Mouse (Mus musculus) cerebellum, postnatal 10 days (tissue): Measurements from ENCODE around the gene Fam167b.

Source experiments
- DNase-seq, 2 experiments: peaks; one replicate each; pipeline ENCODE4 v3.0.0; 2021; ENCODE audit warnings: mixed read lengths in 2 of 2

The Fam167b gene

DNA sequence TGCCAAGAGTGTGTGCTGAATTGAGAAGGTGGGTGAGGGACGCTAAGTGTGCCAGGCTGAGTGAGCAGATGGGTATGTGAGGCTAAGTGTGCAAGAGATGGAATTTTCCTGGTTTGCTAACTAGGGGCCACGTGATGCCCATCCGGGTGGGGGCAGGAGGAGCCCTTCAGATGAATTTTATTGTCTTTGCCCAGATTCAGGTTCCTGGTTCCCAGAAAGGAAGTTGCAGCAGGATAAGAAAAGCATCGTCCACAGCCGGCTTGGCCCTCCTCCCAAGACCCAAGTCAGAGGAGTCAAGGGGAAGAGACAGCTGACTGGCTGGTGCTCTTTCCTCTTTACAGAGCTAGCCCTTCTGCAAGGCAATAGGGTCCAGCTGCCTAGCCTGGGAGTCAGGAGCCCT is at the start of gene Fam167b:
Gene Fam167b (minus strand): TSS at position 84 of the 400 bp plus-strand sequence.
- no peak for DNase-seq

DNA sequence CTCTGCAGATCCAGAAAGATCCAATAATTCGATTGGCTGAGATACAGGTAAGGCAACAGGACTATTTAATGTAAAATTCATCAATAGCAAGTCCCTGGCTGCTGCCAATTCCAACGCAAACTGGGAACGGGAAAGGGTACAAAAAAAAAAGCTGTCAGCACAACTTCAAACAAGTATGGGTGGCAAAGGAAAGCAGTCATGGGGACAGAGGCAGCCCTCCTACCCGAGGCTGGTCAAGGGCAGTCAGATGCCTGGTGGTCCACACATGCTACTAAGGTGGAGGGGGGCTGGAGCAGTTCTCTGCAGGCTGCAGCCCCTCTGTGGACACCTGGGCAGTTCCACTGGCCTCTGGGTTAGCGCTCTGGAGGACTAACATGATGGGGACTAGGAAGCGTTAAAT is 47.7 kb upstream of the Fam167b start:
- no peak for DNase-seq

DNA sequence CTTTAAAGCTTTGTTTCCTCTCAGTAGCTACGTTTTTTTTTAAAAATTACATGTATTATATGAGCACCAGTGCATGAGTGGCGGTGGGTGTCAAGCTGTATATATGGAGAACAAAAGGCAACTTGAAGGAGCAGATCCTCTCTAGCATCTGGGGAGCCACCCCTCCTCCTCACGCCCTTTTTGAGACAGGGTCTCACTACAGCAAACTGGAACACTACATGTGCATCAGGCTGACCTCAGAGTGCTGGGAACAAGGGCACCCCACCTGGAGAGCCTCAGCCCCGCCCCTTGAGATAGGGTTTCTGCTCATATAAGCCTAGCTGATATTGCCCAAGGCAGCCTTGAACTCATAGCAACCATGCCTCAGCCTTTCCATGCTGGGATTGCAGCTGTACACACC is 47.1 kb upstream of the Fam167b start:
- DNase-seq: no peak

DNA sequence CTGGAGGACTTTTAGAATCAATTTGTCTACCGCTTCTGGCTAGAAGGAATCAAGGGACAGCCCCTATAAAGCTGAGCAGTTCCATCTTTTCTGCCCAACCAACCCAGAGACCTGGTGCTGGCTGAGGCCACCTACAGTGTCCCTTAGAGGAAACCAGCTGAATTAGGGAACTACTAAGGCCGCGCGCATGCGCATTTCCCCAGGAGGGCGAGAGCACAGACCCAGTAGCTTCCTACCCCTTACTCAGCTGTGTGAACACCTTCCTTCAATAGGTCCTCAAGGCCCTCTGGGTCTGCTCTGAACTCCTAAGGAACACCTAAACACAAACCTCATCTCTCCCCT is 46.7 kb upstream of the Fam167b start:
- peak; percentile 66 to 70 for DNase-seq

DNA sequence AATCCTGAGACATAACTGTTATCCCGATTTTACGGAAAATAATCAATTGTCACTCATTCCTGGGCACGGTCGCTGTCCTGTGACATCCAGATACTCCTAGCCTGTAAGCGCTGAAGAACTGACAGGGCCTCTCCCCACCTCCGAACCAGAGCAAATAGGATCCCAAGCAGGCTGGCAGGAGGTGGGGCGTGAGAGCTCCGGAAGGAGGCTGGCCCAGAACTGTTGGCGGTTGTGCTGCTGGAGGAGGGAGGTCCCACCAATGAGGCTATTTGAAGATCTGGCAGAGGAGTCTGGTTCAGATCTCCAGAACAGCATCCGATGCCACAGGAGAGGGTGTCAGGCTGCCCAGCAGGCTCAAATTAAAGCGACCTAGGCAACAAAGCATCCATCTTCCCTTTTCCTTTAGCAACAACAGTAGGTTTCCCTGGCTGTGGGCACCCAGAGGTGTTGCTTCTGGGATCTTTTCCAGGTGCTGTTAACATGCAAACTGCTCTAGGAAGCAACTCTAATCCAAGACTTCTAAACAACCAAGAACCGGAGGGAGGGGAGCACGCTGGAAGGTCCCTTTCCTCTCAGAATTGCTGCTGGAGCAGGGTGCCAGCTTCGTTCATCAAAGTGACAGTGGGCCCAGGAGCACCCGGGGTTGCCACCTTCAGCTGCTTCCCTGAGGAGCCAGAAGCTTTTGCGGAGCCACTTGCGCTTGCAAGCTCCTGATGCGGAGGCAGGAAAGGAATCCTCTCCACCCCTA is 46.1 kb upstream of the Fam167b start:
- peak; percentile 88 to 93 for DNase-seq

DNA sequence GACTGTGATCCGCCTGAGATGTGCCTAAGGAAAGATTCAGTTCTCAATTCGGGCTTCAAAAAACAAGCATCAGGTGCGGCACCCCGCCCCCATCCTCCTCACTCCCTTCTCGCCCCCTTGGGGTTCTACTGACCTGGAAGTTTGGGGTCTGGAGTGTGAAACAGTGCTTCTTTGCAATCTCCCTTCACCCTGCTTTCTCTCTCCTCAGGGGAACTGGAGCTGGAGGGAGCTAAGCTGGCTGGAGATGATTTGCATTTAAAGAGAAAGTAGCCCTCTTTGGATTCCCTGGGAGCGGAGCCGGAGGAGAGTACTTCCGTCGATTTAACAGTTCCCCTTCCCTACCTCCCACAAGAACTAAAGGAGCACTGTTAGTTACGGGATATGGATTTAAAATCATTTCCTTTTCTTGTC is 45.3 kb upstream of the Fam167b start, which contains the start of gene Ccdc28b:
Gene Ccdc28b (minus strand): TSS at position 267 of the 411 bp plus-strand sequence.
- DNase-seq: peak; percentile 65 to 76

DNA sequence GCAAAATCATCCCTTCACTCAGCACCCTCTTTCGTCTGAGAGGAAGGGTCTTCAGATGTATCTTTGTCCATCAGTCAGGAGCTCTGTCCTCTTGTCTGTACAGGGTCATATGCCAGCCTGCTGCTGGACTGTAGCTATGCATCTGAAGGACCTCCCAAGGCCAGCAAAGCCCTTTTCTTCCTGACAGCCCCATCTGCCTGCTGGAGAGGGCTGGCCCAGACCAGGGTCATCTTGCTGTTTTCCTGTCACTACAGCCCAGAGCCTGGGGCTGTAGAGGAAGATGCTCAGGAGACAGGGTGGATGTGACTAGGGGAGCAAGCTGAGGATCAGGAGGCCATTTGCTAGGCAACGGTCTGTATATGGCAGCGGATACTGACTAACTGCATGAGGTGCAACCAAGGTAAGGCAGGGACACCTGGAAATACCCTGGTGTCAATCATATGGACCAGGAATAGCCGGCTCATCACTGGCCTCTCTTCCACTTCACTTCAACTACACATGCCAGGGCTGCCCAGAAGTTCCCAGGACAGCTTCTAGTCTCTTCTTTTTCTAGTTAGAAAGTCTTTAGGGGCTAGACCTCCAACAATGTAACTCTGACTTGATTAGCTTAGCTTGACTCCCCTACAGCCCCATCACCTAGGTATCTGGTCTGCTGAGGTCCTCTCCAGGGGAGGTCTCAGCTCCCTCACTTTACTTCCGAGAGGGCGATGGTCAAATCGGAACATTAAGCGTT is 44.6 kb upstream of the Fam167b start:
- peak; percentile 41 to 55 for DNase-seq

DNA sequence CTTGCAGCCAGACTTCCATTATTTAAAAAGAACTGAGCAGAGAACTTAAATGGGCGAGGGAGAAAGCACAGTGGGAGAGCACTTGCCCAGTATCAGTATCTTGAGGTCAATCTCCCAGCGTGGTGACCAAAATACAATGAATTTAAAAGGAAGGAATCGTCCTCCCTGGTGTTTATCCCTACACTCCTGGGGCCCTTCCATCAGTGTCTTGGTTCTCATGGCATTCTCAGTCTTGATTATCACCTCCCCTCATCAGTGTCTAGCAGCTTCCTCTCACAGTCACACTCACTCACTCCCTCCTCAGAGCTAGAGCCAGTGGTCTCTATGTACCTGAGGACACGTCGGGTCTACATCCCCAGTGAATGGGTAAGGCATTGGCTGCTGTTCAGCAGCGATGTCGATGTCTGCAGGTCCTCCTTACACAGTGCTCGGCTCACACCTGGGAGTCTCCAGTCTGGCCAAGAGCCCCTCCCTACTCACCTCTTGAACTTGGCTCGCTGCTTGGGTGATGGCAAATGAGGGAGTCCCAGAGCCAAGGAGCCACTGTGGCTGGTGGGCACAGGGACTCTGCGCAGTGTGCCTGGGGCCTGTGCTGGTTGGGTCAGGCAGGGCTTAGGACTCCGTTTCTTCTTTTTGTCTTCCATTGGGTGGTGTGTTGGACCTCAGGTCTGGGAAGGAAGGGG is 43.9 kb upstream of the Fam167b start:
- peak; percentile 45 to 51 for DNase-seq

DNA sequence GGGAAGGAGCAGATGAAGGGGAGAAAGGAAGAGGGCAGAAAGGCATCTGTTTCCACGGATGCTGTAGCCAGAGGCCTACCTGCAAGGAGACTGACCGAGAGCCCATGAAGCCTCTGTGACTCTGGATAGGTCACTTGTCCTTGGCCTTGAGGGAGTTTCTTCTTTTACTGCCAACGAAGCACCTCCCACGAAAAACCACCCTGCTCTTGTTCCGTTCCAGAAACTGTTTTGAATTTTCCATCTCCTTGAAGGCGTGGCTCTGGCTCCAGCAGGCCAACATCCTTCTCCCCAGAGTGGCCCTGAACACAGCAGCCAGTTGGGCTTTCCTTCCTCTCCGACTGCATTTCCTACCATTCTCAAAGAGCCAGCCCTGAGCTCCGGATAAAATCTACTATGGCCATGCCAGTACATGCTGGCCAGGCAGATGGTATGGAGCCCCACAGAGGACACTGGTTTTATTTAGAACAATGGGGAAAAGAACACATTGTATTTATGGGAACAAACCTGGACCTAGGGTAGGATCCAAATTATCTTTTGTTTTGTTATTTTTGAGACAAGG is 43.0 kb upstream of the Fam167b start:
- DNase-seq: peak; percentile 42 to 47

DNA sequence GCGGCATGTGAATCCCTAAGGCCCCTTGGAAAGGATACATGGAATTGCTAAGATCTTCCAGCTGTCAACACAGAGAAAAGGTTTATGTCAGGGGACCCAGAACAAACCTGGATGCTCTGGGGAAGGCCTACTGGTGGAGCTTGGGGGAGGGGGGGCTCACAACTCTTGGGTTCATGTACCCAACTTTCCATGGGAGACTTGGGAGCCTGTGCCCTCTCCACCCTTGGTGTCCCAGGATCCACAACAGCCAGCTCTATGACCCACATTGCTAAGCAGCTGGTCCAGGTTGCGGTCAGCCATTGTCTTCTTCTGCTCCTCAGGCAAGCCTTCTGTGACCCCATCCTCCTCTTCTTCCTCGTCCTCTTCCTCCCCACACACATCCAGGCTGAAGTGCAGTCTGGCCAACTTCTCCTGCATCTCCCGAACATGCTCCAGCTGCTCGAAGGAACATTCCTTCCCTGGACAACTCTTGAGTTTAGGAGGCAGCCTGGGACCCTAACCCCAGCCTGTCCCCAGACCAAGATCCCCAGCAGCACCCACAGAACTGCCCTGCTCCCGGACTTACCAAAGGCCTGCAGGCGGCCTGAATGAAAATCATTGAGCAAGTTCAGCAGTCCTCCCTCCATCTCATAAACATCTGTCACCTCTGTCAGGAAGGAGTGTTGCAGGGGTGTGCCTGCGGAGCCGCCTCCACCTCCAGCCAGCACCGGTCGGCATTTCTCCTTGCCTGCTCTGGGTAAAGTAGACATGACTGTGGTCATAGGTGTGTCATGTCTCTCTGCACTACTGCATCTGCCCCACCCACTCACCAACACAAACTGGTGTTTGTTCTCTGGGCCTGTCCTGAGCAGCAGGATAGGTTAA is 42.3 kb upstream of the Fam167b start:
- no peak for DNase-seq

DNA sequence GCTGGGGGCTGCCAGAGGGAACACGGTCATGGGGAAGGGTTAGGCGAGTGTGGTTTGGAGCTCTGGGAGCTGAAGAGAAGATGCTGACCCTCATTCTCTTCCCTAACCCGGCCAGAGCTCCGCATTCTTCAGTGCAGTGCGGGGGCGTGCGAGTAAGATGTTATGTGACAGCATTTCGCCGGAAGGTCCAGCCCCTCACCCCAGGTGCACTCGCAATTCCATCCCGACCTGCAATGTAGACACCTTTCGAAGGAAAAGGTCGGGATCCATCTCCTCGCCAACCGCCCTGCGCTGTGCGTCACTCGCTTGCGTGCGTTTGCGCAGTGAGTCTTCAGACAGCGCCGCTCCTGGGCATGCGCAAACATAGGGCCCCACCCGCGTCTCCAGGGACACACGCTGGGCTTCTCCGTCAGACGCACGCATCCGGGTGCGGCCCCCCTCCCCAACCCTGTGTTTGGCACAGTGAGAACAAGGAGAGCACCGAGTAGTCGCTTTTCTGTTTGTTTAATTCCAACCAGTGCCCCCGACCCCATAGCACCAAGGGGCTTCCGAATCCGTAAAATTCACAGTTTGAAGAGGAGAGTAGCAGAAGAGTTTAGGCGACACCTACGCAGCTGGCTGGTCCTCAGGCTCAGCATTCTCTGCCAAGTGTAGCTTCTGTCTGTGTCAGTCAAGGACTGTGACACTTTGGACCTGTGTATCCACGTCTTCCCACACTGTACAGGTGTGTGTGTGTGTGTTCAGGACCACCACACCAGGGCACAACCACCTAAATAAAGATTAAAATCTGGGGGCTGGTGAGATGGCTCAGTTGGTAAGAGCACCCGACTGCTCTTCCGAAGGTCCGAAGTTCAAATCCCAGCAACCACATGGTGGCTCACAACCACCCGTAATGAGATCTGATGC is 40.7 kb upstream of the Fam167b start, which contains the start of gene Iqcc:
Gene Iqcc (minus strand): TSS at position 314 of the 906 bp plus-strand sequence.
- DNase-seq: peak; percentile 97 to 98

DNA sequence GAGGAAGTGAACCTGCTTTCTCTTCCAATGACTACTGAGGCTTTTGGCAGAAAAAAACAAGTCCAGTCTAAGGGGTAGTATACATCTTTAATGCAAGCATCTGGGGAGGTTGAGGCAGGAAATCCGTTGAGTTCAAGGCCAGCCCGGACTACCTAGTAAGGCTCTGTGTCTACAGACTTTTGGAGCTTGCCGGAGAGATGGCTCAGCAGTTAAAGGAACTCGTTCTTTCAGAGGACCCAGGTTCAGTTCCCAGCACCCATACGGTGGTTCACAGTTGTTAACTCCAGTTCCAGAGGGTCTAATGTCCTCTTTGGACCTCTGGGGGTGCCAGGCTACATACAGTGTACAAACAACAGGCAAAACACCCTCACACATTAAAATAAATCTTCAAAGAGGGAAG is 39.7 kb upstream of the Fam167b start:
- DNase-seq: no peak

DNA sequence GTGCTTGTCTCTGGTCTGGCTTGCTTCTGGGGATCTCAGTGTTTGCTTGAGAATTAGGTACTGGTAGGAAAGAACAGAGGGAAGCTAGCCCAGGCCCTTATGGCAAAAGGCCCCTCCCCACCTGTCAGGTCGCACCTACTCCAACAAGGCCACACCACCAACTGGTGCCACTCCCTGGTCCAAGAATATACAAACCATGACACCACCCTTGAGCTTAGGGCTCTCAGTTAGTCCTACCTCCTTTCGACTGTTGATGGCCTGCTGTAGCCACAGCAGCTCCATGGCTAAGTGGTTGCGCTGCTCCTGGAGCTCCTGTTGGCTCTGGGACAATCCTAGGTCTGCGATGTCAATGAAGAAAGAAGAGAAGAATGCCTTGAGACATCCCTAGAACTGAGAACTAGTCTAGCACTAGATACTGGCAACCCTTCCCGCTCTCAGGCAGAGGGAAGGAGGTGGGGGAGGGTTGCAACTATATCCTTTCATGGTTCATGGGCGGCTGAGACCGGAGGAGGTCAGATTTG is 38.8 kb upstream of the Fam167b start:
- DNase-seq: no peak

DNA sequence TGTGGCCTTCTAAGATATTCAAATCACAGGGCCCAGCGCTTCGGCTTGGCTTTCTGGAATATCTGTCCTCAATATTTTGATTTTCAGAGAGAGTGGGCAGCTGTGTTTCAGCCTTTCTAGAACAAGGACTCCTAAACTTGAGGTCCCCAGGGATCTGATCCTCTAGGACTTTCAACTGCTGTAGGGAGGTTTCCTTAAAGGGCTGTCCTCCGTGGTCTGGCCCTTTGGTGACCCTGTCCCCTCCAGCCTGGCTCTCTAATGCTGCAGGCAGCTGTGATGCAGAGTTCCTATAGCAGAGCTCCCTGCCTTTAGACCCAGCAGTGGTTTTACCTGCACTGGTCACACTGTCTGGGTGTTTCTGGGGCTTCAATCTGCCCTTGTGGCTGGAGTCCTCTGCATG is 38.3 kb upstream of the Fam167b start:
- no peak for DNase-seq

DNA sequence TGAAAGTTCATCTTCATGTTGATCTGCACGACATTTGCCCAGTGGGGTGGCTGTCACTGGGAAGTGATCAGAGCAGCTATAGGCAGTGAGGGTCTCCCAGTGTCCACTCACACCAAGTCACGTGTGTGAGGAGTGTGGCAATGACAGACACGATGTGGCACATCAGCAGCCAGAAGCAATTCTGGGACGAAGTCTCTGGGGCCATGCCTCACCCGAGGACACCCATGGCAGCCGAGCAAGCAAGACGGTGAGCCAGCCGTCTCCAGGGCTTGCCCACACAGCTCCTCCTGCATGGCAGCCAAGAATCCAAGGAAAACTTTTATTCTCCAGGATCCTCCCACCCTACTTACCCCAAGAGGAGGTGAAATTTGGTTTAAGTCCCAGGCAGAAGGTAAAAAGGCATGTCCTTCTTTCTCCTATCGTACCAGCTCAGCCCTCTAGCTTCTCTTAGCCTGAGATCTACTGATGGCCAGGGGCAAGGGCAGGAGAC is 37.5 kb upstream of the Fam167b start:
- no peak for DNase-seq

DNA sequence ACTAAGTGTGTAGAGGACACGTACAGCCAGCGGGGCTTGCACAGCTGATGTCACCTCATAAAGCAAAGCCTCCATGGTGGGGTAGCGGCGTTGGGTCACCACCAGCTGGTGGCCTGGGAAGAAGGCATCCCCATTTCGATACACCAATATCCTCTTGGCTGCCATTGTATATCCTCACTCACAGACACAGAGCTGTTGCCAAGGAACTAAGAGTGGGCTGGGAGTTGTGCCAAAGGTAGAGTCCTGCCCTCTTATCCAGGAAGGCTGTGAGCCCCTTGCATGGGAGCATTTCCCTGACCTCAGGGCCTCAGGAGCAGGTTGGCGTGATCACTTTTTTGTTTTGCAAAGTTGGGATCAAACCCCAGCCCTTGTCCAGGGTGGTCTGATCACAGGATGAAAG is 35.7 kb upstream of the Fam167b start, which contains the start of gene Dcdc2b:
Gene Dcdc2b (minus strand): TSS at position 165 of the 400 bp plus-strand sequence.
- DNase-seq: peak; percentile 64 to 70

DNA sequence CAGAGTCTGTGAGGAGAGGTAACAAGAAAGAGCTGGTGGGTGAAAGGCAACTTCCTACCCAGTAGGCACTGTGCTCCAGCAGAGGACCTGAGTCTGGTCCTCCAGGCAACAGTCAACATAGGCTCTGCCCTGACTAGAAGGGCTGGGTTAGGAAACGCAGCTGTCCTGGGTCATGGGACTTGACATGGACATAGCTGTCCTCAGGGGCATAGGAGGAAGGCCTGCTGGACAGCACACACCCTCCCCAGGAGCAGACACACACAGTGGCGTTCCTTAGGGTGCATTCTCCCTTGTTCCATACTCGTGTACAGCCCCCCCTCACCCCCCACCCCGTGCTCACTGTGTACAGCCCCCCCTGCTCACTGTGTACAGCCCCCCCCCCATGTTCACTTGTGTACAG is 32.1 kb upstream of the Fam167b start:
- DNase-seq: no peak

DNA sequence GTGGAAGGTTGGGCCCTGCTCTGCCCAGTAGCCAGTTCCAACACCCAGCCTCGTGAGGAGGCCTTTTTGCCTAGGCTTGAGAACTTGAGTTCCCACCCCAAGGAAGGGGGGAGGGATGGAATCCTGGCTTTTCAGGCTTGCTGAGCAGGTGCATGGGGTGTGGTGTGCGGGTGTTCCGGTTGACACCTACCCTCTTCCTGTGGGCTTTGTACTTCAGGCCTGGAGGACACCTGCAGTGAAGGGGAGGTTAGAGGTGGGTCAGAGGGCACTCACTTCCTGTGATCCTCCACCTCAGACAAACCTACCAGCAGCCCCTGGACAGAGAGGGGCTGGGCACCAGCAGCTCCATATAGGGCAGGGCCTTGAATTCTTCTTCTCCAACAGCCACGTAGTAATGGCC is 31.7 kb upstream of the Fam167b start:
- no peak for DNase-seq

DNA sequence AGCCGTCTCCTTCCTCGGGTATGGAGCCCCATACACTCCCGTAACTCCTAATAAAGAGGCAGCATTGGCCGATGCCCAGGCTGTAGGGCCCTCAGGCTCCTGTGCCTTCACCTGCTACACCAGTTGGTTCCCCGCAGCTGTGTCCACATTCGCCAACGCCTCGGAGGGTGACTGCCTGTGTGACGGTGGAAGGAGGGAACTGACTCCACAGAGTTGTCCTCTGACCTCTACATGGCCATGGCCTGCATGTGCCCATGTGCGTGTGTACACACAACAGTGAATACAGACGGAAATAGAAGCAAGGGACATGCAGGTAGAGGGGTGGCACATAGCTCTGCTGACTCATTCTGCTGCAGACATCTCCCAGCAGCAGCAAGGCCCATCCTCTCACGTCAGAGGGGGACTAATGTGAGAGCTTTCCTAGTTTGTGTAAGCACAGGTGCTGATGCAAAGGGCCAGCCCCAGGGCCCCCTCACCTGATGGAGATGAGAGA is 30.8 kb upstream of the Fam167b start:
- DNase-seq: peak in 1 of 2 experiments; percentile 39

DNA sequence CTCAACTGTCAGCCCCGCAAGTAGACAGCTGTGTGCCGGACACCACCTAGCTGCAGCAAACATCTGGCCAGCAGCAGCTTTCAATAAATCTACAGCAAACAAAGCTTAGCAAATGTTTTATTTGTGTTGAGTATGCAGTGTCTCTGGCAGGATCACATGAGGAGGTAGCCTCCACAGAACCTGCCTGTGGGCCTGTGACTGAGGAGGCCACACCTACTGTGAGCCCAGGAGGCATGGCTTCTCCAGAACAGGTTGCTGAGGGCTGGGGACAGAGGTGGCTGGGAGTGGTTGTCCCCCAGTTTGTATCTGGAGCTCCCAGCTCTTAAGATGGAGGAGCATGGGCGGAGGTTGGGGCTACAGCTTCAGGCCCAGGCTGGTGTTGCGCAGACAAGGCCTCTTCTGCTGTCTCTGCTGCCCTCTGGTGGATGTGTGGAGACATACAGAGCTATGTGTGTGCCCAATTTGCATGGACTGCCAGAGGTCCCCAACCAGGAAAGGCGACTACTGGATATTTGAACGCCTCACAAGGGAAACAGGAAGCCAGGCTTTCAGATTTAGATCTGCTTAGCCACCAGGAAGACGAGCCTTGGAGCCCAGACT is 30.2 kb upstream of the Fam167b start:
- DNase-seq: peak; percentile 93 to 95
